ENCODE assay signal across 34 mouse cellular contexts in the genomic region with DNA sequence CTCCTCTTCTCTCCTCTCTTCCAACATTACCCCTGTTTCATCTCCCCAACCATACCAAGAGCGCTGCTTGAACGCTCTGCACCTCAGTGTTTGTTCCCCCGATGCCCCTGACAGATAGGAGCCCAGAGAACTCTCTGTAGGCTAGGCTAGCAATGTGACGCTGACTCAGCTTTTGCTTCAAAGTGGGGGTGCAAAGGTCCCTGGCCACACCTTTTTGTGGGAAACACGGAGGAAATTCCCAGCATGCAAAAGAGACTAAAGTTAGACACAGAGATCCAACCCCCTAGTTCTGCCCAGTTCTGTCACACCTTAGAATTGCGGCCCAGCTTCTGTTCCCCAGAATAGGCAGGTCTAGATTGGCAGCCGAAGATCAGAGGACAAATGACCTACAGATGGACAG. TPM values are rescaled to one million over a fixed set of nuclear protein-coding genes. Genes with fewer than 3 reads are reported as not detected.
A peak's percentile ranks its signal among the peaks of the same experiment; 100 is the strongest.
DNase-seq lines count a peak whose midpoint lies in the region; ATAC-seq and TF ChIP-seq lines count a peak whose summit lies in the region.
"Had no signal": no experiment of that assay in that cellular context is flagged by ENCODE, and none has a peak within 500 bp of the region (broad histone marks: within the 10 kb centered on the region; RNA-seq: fewer than 3 reads in every experiment).

No protein-coding gene starts in this region.

- dilution Hi-C loops in CH12.LX (cut with MboI; ENCODE audit: extremely low pct_ligation_motif_present, extremely low pct_unique_long_range_greater_than_20kb, low sequenced_read_pairs) = no loop called here

- peak; percentile 46 for DNase-seq in kidney, adult 18-20 months
- DNase-seq in kidney, postnatal 4 days = no peak
- DNase-seq in CH12.LX (ENCODE audit: extremely low read depth) = peak; percentile 49
- DNase-seq in stomach, postnatal 0 days (ENCODE audit: low spot score) = peak; percentile 78
- DNase-seq in left cerebral cortex, adult 11 months (ENCODE audit: low spot score) = no peak
- DNase-seq: adrenal gland, postnatal 14 days; cerebellum, adult 11 months; cerebellum, adult 9-10 months; cerebellum, postnatal 36 days; gastrocnemius, adult 2 months; gastrocnemius, postnatal 36 days; heart, adult 2 months; lung, embryonic 14.5 days; retina, postnatal 1 day; right cerebral cortex, postnatal 14 days had no signal

- peaks cover 41 to 81% of the 10 kb centered on the region in 2 experiments for H3K4me1 ChIP-seq in CH12.LX (ENCODE audit: control insufficient read depth in 1 of 2, insufficient read depth in 2 of 2)
- peaks cover 11% of the 10 kb centered on the region for H3K4me1 ChIP-seq in intestine, postnatal 0 days (replicated peaks; ENCODE audit: control insufficient read depth, insufficient read depth, low read length)
- H3K4me1 ChIP-seq in stomach, postnatal 0 days (replicated peaks; ENCODE audit: control insufficient read depth, insufficient read depth) = peaks cover 3% of the 10 kb centered on the region; the same call in 1 of the 2 replicates
- H3K4me1 ChIP-seq: limb, embryonic 12.5 days had no signal

- in situ Hi-C loops in CH12.LX (cut with MboI; ENCODE audit: low pct_ligation_motif_present, low pct_unique_long_range_greater_than_20kb, low sequenced_read_pairs) = no loop called here

- peak overlapping the region; percentile 89 for H3K27ac ChIP-seq in CH12.LX (ENCODE audit: insufficient read depth, low read depth)
- peak overlapping the region; percentile 84 for H3K27ac ChIP-seq in intestine, postnatal 0 days (ENCODE audit: low read depth, low read length)
- peak overlapping the region; percentile 61 for H3K27ac ChIP-seq in stomach, postnatal 0 days (replicated peaks)
- H3K27ac ChIP-seq: embryonic facial prominence, embryonic 13.5 days; forebrain, embryonic 10.5 days; gastrocnemius, adult 2 months; heart, adult 2 months; hindbrain, embryonic 14.5 days; left cerebral cortex, adult 2 months; limb, embryonic 12.5 days; liver, embryonic 15.5 days; midbrain, embryonic 10.5 days; midbrain, embryonic 15.5 days; neural tube, embryonic 15.5 days had no signal

- no peaks in the 10 kb centered on the region for H3K79me2 ChIP-seq in CH12.LX (replicated peaks; ENCODE audit: control insufficient read depth, extremely low read depth, insufficient read depth, poor library complexity, severe bottlenecking)

- H3K36me3 ChIP-seq in CH12.LX (replicated peaks in 1 of 2; ENCODE audit: control insufficient read depth in 1 of 2, insufficient read depth in 1 of 2, low read length in 1 of 2) = no peaks in the 10 kb centered on the region
- no peaks in the 10 kb centered on the region for H3K36me3 ChIP-seq in intestine, postnatal 0 days (ENCODE audit: control insufficient read depth, insufficient read depth)
- H3K36me3 ChIP-seq in stomach, postnatal 0 days (ENCODE audit: control insufficient read depth, insufficient read depth, low read length) = no peaks in the 10 kb centered on the region
- H3K36me3 ChIP-seq: embryonic facial prominence, embryonic 13.5 days; forebrain, embryonic 10.5 days; heart, embryonic 12.5 days; limb, embryonic 12.5 days; liver, embryonic 15.5 days; midbrain, embryonic 10.5 days; midbrain, embryonic 15.5 days; neural tube, embryonic 15.5 days had no signal

- peak overlapping the region; percentile 26; the same call in 1 of the 2 replicates for H3K9ac ChIP-seq in CH12.LX (ENCODE audit: insufficient read depth, low read depth)
- no peak overlapping the region for H3K9ac ChIP-seq in intestine, postnatal 0 days (ENCODE audit: low read depth, low read length)
- H3K9ac ChIP-seq in stomach, postnatal 0 days (ENCODE audit: low read length) = no peak overlapping the region
- H3K9ac ChIP-seq: embryonic facial prominence, embryonic 13.5 days; heart, embryonic 12.5 days; hindbrain, embryonic 14.5 days; limb, embryonic 12.5 days; liver, embryonic 15.5 days; lung, embryonic 14.5 days; midbrain, embryonic 15.5 days; neural tube, embryonic 15.5 days had no signal

- no peak for TF ChIP-seq RAD21 in CH12.LX (IDR thresholded peaks at IDR 0.05; ENCODE audit: low read depth, low read length)

- peak; percentile 35; the same call in 1 of the 2 replicates for TF ChIP-seq POLR2A in CH12.LX (IDR thresholded peaks at IDR 0.05; ENCODE audit: low read depth, low read length)

- 0 out of 2 replicates have a peak, but pooled peaks have one; percentile 41 for TF ChIP-seq EP300 in CH12.LX (IDR thresholded peaks at IDR 0.05; ENCODE audit: low read length)
- TF ChIP-seq EP300 in stomach, postnatal 0 days (optimal IDR thresholded peaks at IDR 0.05) = no peak

- no peaks in the 10 kb centered on the region for H3K27me3 ChIP-seq in CH12.LX (replicated peaks)
- H3K27me3 ChIP-seq in intestine, postnatal 0 days (replicated peaks; ENCODE audit: control insufficient read depth, insufficient read depth, low read length) = no peaks in the 10 kb centered on the region
- H3K27me3 ChIP-seq in stomach, postnatal 0 days (ENCODE audit: control insufficient read depth, insufficient read depth, low read length) = no peaks in the 10 kb centered on the region
- H3K27me3 ChIP-seq: embryonic facial prominence, embryonic 13.5 days; limb, embryonic 12.5 days; liver, embryonic 15.5 days; midbrain, embryonic 15.5 days; neural tube, embryonic 15.5 days had no signal

- H3K4me3 ChIP-seq in CH12.LX (replicated peaks in 1 of 3; ENCODE audit: low read depth in 2 of 3, low read length in 2 of 3, poor library complexity in 1 of 3) = peak overlapping the region in 1 of 3 experiments; percentile 20
- H3K4me3 ChIP-seq in intestine, postnatal 0 days (ENCODE audit: low read depth, low read length) = no peak overlapping the region
- no peak overlapping the region for H3K4me3 ChIP-seq in stomach, postnatal 0 days (ENCODE audit: low read depth, low read length)
- H3K4me3 ChIP-seq: embryonic facial prominence, embryonic 13.5 days; forebrain, embryonic 10.5 days; gastrocnemius, adult 2 months; heart, adult 2 months; heart, embryonic 12.5 days; left cerebral cortex, adult 2 months; limb, embryonic 12.5 days; liver, embryonic 15.5 days; midbrain, embryonic 10.5 days; midbrain, embryonic 15.5 days; neural tube, embryonic 15.5 days had no signal

- H3K4me2 ChIP-seq in CH12.LX (ENCODE audit: insufficient read depth, low read depth, poor library complexity, severe bottlenecking) = peak overlapping the region; percentile 39
- no peak overlapping the region for H3K4me2 ChIP-seq in intestine, postnatal 0 days (replicated peaks; ENCODE audit: low read depth)
- no peak overlapping the region for H3K4me2 ChIP-seq in stomach, postnatal 0 days (replicated peaks; ENCODE audit: low read depth)
- H3K4me2 ChIP-seq: embryonic facial prominence, embryonic 13.5 days; heart, embryonic 12.5 days; hindbrain, embryonic 14.5 days; limb, embryonic 12.5 days; liver, embryonic 15.5 days; lung, embryonic 14.5 days; midbrain, embryonic 15.5 days; neural tube, embryonic 15.5 days had no signal

- 44% methylated on average over 7 of the region's 7 CpGs for WGBS in intestine, postnatal 0 days
- WGBS in stomach, postnatal 0 days = 68% methylated on average over 7 of the region's 7 CpGs

- no peak for TF ChIP-seq CTCF in CH12.LX (conservative IDR thresholded peaks at IDR 0.05 in 1 of 2, IDR thresholded peaks at IDR 0.05 in 1 of 2; ENCODE audit: low read depth in 2 of 2, low read length in 2 of 2)
- TF ChIP-seq CTCF in intestine, postnatal 0 days (IDR thresholded peaks at IDR 0.05; ENCODE audit: low read depth) = no peak
- TF ChIP-seq CTCF in stomach, postnatal 0 days (IDR thresholded peaks at IDR 0.05; ENCODE audit: low read depth) = no peak

- no peaks in the 10 kb centered on the region for H3K9me3 ChIP-seq in CH12.LX (replicated peaks; ENCODE audit: low read length)
- H3K9me3 ChIP-seq in intestine, postnatal 0 days (ENCODE audit: control insufficient read depth) = no peaks in the 10 kb centered on the region
- no peaks in the 10 kb centered on the region for H3K9me3 ChIP-seq in stomach, postnatal 0 days (ENCODE audit: control insufficient read depth, low read length)
- H3K9me3 ChIP-seq: embryonic facial prominence, embryonic 13.5 days; forebrain, embryonic 10.5 days; heart, embryonic 12.5 days; limb, embryonic 12.5 days; liver, embryonic 15.5 days; midbrain, embryonic 10.5 days; midbrain, embryonic 15.5 days; neural tube, embryonic 15.5 days had no signal

- ATAC-seq in intestine, postnatal 0 days = peak; percentile 23
- ATAC-seq in stomach, postnatal 0 days (ENCODE audit: low FRiP score, low TSS enrichment) = peak; percentile 18; the same call in 1 of the 2 replicates
- ATAC-seq in granulocyte monocyte progenitor cell, adult 5-6 weeks (replicated peaks; ENCODE audit: poor library complexity, severe bottlenecking) = no peak
- ATAC-seq: forebrain, embryonic 16.5 days; inflammation-experienced regulatory T-cells, adult 6 months; midbrain, embryonic 15.5 days had no signal

TF ChIP-seq in CH12.LX, 34 proteins besides CTCF, POLR2A, EP300 and RAD21 (continues in another document):
- no peak for TF ChIP-seq NRF1 (IDR thresholded peaks at IDR 0.05; ENCODE audit: low read depth, low read length)

RNA-seq across cellular contexts. Expression of a gene that starts 11.4 kb away (rescaled TPM):
- not detected in 2 replicates for total RNA-seq in CH12.LX (2012; rRNA removed)
- not detected in 2 replicates for total RNA-seq in CH12.LX (2014; rRNA removed)
- not detected in 2 replicates for polyA plus RNA-seq in CH12.LX (2012; ENCODE audit: insufficient read length, low read depth)
- 1.7 and 2.0 TPM in 2 replicates for polyA plus RNA-seq in intestine, postnatal 0 days (2015; fragmentation: Nextera tagmentation; extraction: Ambion mirVana)
- 3.1 and 3.4 TPM in 2 replicates for polyA plus RNA-seq in stomach, postnatal 0 days (2015; fragmentation: Nextera tagmentation; extraction: Ambion mirVana)
- total RNA-seq in granulocyte monocyte progenitor cell, adult 5-6 weeks (2014; fragmentation: Nextera tagmentation) = not detected in 2 replicates
- total RNA-seq in granulocyte monocyte progenitor cell, adult 5-6 weeks (2017) = not detected in 2 replicates
- total RNA-seq: hematopoietic stem cell, adult 5-6 weeks; liver, adult 2 months; megakaryocyte progenitor cell, adult 5-6 weeks had no signal
- polyA plus RNA-seq: embryonic facial prominence, embryonic 13.5 days; forebrain, embryonic 10.5 days; heart, embryonic 12.5 days; heart, postnatal 0 days; inflammation-experienced regulatory T-cells, adult 6 months; limb, embryonic 12.5 days; liver, adult 2 months; liver, embryonic 15.5 days; lung, embryonic 14.5 days; midbrain, embryonic 10.5 days had no signal

RNA-seq across cellular contexts. Expression of a gene that starts 32.2 kb away (rescaled TPM):
- total RNA-seq in CH12.LX (2012; rRNA removed) (8.5 and 10.9 TPM in 2 replicates), CH12.LX (2014; rRNA removed) (4.2 and 4.7 TPM in 2 replicates)
- 42.1 and 52.7 TPM in 2 replicates for polyA plus RNA-seq in CH12.LX (2012; ENCODE audit: insufficient read length, low read depth)
- 66.6 and 68.8 TPM in 2 replicates for polyA plus RNA-seq in intestine, postnatal 0 days (2015; fragmentation: Nextera tagmentation; extraction: Ambion mirVana)
- polyA plus RNA-seq in stomach, postnatal 0 days (2015; fragmentation: Nextera tagmentation; extraction: Ambion mirVana) = 42.2 and 43.9 TPM in 2 replicates
- 35.6 and 48.5 TPM in 2 replicates for total RNA-seq in granulocyte monocyte progenitor cell, adult 5-6 weeks (2014; fragmentation: Nextera tagmentation)
- 18.3 and 20.3 TPM in 2 replicates for total RNA-seq in granulocyte monocyte progenitor cell, adult 5-6 weeks (2017)

RNA-seq across cellular contexts. Expression of a gene that starts 46.4 kb away (rescaled TPM):
- total RNA-seq in CH12.LX (2012; rRNA removed) (61.4 and 69.7 TPM in 2 replicates), CH12.LX (2014; rRNA removed) (77.5 and 81.9 TPM in 2 replicates)
- 78.7 and 81.9 TPM in 2 replicates for polyA plus RNA-seq in CH12.LX (2012; ENCODE audit: insufficient read length, low read depth)
- polyA plus RNA-seq in intestine, postnatal 0 days (2015; fragmentation: Nextera tagmentation; extraction: Ambion mirVana) = 0.73 and 0.76 TPM in 2 replicates
- 0.32 and 0.46 TPM in 2 replicates for polyA plus RNA-seq in stomach, postnatal 0 days (2015; fragmentation: Nextera tagmentation; extraction: Ambion mirVana)
- 133 and 146 TPM in 2 replicates for total RNA-seq in granulocyte monocyte progenitor cell, adult 5-6 weeks (2014; fragmentation: Nextera tagmentation)
- 101 and 112 TPM in 2 replicates for total RNA-seq in granulocyte monocyte progenitor cell, adult 5-6 weeks (2017)
- total RNA-seq: layer of hippocampus, adult 18-20 months had no signal

Comparison
In these comparisons a context has a peak if more than half of its experiments do, and no peak if none do; other contexts are left out.
1. DNase-seq: peak in kidney, adult 18-20 months (single experiment), CH12.LX (single experiment) and stomach, postnatal 0 days (single experiment); none in kidney, postnatal 4 days (0 of 2) and left cerebral cortex, adult 11 months (single experiment).
2. RNA of a gene that starts 46.4 kb away (polyA plus RNA-seq): 78.7 to 81.9 TPM in CH12.LX; 0.73 to 0.76 TPM in intestine, postnatal 0 days and 0.32 to 0.46 TPM in stomach, postnatal 0 days; every median in the first group is over 10 times any median in the second.
3. Peak in every context shown above with its lines, with median percentiles within 50 percentile points of each other: H3K27ac ChIP-seq.